Mouse (Mus musculus) heart, embryonic 10.5 days (tissue): ENCODE measurements around the gene 4931428L18Rik. TPM values are rescaled to one million over a fixed set of nuclear protein-coding genes. Genes with fewer than 3 reads are reported as not detected.

Experiments
- polyA plus RNA-seq: library from polyadenylated mRNA; unstranded; fragments of >200 nt; fragmentation: Nextera tagmentation; extraction: Ambion mirVana; gene quantifications from 2 replicates; pipeline ENCODE4 v1.2.1, GENCODE M21; 2016

The 4931428L18Rik gene
- polyA plus RNA-seq, 1 experiment from 2014 or later = not detected

Other genes starting within 250 kb of the 4931428L18Rik start
- gene AC153137.1, start 244.7 kb downstream of the 4931428L18Rik start, polyA plus RNA-seq = not detected in 2 replicates
- gene Lgsn, start 46.3 kb downstream of the 4931428L18Rik start, polyA plus RNA-seq = not detected in 2 replicates
- gene Pih1d3, start 154 bp upstream of the 4931428L18Rik start, polyA plus RNA-seq = not detected in 2 replicates